Mouse (Mus musculus): ENCODE measurements around the gene Prss40. TPM values are rescaled to one million over a fixed set of nuclear protein-coding genes. Genes with fewer than 3 reads are reported as not detected.

The Prss40 gene
- 0.28 and 0.31 TPM in 2 replicates for polyA plus RNA-seq (2012; rRNA removed)

- no peak for DNase-seq (ENCODE audit: low read depth)
These were observed at the start of gene Prss40 for GRCm38 (mm10) chr1:34560843-34561242. TSS of gene Prss40 (minus strand) at chr1:34560943.

GRCm38 (mm10) chr1:34602363-34602762 is 41.6 kb upstream of the Prss40 start:
- DNase-seq (ENCODE audit: low read depth), result peak; percentile 1

- DNase-seq (ENCODE audit: low read depth), result no peak
These were observed 40.7 kb upstream of the Prss40 start for GRCm38 (mm10) chr1:34601323-34602047.

GRCm38 (mm10) chr1:34600000-34600399 is 39.3 kb upstream of the Prss40 start:
- no peak for DNase-seq (ENCODE audit: low read depth)

DNA sequence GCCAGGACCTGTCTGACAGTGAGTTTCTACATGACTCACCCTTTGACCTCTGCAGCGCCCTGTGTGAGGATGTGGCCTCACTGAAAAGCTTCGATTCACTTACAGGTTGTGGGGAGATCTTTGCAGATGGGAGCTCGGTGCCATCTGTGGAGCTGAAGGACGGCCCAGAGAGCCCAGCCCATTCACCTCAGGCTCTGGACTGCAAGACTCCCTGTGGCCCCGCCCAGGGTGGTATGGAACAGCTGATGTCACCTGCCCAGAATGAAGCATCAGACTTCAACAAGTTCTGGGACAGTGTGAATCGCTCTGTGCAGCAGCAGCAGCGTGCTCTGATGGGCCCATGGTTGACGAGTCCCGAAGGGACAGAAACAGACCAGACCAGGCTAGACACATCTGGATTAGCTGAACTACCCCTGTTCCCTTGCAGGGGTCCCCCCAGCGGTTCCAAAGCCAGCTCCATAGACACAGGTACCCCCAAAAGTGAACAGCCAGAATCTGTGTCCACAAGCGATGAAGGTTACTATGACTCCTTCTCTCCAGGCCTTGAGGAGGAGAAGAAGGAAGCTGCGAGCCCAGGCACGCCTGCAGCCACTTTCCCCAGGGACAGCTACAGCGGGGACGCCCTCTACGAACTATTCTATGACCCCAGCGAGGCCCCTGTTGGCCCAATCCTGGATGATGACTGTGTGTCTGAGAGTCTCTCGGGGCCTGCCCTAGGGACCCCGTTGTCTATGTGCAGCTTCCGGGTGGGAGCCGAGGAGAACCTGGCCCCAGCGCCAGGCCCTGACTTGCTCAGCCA is 26.8 kb upstream of the Prss40 start:
- DNase-seq (ENCODE audit: low read depth), result no peak

- no peak for DNase-seq (ENCODE audit: low read depth)
These were observed 24.0 kb upstream of the Prss40 start for GRCm38 (mm10) chr1:34584736-34585135.

DNA sequence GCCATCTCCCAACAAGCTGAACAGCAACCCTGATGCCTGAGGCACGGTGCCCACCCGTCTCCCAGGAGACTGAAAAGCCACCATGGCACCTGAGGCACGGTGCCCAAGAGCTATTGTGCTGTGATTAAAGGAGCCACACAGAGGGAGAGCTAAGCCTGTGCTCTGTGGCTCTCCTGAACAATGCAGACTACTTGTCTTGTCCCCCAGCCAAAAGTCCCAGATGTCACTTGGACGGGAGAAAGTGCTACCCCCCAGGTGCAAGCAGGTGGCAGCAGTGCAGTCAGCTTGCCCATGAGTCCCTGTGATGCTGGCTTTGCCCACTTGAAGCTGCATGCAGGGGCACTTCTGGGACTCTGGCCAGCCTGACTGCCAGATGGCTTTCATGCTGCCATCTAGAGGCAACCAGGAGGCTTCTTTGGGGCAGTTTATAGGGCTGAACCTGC is 23.1 kb upstream of the Prss40 start:
- DNase-seq (ENCODE audit: low read depth), result no peak

DNA sequence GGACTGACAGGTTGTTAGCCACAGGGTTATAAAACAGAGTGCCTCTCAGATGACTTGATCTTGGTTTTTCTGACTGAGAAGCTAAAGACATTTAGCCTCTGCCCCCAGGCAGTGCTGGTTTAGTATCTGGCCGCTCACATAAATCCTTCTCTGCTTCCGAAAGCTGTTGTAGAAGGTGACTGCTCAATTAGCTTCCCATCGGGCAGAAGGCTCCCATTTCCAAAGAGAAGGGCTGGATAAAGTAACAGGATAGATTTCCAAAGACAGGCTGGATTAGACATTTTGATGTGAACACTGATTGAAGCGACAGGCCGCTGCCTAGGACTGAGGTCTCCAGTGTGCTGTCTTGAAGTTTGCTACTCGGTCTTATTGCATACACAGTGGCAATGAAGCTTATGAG is 21.5 kb upstream of the Prss40 start:
- no peak for DNase-seq (ENCODE audit: low read depth)

DNA sequence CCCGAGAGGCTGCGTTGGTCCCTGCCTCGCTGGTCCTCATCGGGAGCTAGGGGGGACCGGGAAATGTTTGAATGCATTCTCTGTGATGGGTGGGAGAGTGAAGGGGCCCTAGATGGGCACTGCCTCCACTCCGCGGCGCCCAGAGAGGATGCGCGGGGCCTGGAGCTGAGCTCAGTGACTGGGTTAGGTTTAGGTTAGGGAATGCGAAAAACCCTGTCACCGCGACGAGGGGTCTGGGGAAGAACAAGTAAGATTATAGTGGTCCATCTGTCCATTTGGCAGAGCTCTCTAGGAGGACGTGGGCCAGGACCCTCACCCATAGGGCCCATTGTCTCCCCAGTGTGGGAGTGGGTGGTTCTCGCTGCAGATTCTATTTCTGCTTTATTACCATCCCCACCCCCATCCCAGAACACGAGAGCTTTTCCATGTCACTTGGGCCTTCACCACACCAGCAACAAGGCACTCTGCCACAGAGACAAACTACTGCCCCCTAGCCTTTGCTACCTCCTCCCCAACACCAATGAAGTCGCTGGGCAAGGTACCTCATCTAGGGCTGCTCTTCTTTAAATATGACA is 19.1 kb upstream of the Prss40 start:
- DNase-seq (ENCODE audit: low read depth), result no peak

DNA sequence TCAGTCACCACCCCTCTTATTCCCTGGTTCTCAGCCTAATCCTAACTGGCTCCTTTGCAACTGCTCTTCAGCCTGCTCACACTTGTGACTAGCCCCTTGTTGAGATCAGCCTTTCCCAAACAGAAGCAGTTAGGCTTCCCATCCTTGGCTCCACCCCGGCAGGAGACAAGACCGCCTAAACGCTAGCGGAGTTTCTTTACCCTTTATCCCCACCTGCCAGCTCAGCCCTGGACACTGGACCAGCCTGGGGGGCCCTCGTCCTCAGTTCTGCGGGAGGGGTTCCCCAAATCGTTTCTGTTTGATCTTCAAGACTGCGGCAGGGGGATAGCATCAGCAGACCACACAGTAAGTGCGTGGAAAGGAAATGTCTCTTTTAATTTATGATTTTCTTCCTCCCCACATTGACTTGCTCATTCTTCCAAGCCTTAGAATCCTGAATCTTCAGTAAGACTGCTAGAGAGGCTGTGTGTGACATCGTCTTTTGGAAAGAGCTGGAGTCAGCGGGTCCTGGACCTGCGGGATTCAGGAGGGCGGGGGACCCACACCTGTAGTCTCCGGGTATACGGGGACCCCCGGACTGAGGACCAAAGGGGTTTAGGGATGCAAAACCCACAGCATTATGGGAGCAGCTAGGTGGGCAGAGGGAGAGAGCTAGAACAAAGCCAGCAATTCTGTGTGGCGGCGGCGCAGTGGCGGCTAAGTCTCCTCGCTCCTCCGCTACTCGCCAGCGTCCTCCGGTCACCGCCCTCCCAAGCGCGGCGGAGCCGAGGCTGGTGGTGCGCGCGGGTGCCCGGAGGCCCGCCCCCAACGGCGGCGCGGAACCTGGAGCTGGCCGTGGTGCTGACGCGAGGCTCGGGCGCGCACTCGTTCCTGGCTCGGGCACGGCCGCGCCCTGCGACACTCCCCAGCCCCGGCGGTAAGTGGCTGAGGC is 18.4 kb upstream of the Prss40 start, which contains the start of gene Amer3:
Amer3 (plus strand) TSS at position 807 of the 931 bp plus-strand sequence.
- no peak for DNase-seq (ENCODE audit: low read depth)

GRCm38 (mm10) chr1:34573221-34573620 is 12.5 kb upstream of the Prss40 start:
- no peak for DNase-seq (ENCODE audit: low read depth)

- no peak for DNase-seq (ENCODE audit: low read depth)
These were observed 10.7 kb upstream of the Prss40 start for GRCm38 (mm10) chr1:34571431-34571830.

DNA sequence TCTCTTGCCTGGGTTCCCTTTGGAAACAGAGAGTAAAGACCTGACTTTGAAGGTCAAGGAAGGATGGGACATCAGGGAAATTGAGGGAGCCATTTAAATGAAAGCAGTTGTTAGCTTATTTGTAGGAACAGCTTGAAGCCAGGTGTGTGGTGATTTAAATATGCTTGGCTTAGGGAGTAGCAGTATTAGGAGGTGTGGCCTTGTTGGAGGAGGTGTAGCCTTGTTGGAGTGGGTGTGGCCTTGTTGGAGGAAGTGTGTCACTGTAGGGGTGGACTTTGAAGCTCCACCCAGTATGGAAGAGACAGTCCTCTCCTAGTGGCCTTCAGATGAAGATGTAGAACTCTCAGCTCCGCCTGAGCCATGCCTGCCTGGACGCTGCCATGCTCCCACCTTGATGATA is 9.1 kb upstream of the Prss40 start:
- no peak for DNase-seq (ENCODE audit: low read depth)

DNA sequence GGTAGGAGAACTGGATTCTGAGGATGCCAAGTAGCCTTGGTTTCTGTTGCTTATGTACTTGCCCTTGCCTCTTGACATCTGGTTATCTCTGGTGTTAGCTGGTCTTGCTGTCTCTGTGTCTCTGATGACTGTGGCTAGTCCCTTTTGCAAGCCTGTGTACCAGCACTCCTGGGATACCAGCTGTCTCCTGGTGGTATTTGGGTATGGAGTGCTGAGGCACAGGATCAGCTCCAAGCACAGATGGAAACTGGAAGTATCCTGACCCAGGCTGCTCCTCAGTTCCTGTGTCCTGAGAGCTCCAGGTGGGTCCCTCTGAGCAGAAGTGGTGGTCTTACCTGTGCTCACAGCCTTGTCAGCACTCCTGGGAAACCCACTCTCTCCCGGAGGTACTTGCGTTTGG is 7.4 kb upstream of the Prss40 start:
- DNase-seq (ENCODE audit: low read depth), result no peak

DNA sequence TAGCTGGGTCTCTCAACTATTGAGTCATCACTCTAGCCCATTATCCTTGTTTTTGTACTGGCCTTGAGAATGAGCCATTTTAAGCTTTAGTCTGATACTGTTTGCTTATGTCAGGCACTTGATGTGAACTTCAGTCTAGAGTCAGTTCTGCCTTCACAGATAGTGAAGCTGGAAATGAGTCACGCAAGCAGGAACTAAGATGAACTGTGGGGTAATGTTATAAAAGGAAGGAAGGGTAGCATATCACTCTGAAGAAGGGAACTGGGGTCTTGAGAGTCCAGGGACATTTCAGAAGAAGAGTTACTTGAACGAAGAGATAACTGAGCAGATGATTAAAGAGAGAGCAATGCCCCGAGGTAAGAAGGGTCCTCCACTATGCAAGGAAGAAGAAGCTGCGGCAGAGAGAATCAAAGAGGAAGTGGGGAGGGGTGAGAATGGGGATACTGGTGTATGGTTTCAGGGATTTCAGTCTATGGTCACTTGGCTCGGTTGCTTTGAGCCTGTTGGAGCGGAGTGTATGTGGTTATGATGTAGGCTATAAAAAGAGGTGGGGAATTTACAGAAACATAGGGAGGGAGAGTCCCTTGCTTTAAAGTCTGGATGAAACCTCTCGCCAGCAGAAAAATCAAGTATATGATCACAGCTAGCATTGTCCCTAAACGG is 3.8 kb upstream of the Prss40 start:
- no peak for DNase-seq (ENCODE audit: low read depth)

- DNase-seq (ENCODE audit: low read depth), result no peak
These were observed 6.5 kb downstream of the Prss40 start for GRCm38 (mm10) chr1:34554275-34554674.

- no peak for DNase-seq (ENCODE audit: low read depth)
These were observed 7.1 kb downstream of the Prss40 start for GRCm38 (mm10) chr1:34553690-34554089.

DNA sequence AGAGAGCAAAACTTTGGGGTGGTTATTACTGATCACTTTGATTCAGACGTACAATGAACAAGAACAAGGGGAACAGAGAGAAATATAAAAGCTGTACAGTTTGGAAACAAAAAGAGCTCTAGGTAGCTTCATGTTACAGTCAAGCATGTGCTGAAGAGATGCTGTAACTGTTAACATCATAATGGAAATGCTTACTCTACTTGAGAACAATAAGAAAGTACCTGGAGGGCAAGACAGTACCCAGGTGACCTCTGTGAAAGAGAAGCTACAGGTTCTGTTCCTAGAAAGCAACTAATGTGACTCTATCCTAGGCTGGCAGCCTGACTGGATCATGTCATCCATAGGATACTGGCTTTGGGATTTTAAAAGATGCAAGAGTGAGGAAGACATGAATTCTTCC is 13.7 kb downstream of the Prss40 start:
- no peak for DNase-seq (ENCODE audit: low read depth)

DNA sequence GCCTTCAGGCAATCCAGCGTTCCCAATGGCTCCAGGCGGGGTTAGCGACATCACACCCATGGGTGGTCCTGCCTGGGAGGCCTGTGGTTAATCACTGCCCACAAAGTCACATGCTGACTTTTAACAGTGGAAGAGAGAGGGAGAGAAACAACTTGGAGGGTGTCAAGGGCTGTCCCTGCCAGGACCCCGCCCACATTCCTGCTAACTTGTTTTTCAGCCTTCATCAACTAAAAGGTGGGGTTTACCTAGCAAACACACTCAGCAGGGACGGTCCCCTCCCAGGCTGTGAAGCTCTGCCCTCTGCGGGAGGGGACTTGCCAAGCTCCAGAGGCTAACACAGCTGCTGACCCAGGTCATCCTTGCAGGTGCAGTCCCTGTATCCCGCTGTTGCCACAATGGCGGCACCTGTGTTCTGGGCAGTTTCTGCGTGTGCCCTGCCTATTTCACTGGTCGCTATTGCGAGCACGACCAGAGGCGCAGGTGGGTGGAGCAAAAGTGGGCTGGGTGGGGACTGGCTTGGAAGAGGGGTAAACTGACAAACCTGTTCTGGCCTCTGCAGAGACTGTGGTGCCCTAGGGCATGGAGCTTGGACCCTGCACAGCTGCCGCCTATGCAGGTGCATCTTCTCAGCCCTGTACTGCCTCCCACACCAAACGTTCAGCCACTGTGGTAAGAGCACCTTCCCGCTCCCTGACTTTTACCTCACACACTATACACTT is 23.8 kb downstream of the Prss40 start:
- DNase-seq (ENCODE audit: low read depth), result no peak

DNA sequence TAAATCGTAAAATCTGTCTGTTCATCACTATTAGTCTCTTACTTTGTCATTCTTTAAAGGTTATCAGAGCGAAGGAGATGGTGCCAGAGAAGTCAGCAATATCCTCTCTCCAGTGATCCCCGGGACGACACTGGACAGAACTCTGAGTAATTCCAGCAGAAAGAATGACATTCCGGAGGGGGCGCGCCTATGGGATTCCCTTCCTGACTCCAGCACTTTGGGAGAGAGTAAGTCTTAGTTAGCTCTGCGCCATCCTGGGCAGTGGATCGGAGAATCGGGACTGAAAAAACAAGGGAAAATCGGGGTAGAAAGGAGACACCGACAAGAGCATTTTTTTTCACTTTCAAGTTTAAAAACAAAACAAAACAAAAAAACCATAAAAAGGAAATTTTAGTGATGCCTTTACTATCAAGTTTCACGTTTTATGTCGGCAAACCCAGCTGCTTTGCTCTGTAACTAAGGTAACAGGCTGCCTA is 24.4 kb downstream of the Prss40 start:
- DNase-seq (ENCODE audit: low read depth), result no peak

Measured in gonadal fat pad, adult 2 months (tissue).